Mouse (Mus musculus) A20 (cell line): ENCODE measurements at regions not wholly inside any gene's neighbourhood (a gene's known extent, or its start where the extent isn't known, plus 50 kb on each side); places are given as distances from the start of the nearest gene placed in this dataset.
A peak's percentile ranks its signal among the peaks of the same experiment; 100 is the strongest.

Source experiments
- DNase-seq: peaks from one replicate; pipeline ENCODE4 v3.0.0-alpha.2; 2011; ENCODE audit warnings: low read depth, low spot score

- DNase-seq: no peak
Measured at GRCm38 (mm10) chr2:21129621-21130020, 75.5 kb downstream of the Enkur start.

GRCm38 (mm10) chr2:21126531-21126930 is 78.6 kb downstream of the Enkur start:
- no peak for DNase-seq

- no peak for DNase-seq
Measured at GRCm38 (mm10) chr2:21122421-21122820, 82.7 kb downstream of the Enkur start.

GRCm38 (mm10) chr2:21121663-21122062 is 83.5 kb downstream of the Enkur start:
- DNase-seq: no peak

GRCm38 (mm10) chr2:21116817-21117216 is 88.3 kb downstream of the Enkur start:
- peak; percentile 2 for DNase-seq

- no peak for DNase-seq
Measured at GRCm38 (mm10) chr2:21111527-21111926, 93.6 kb downstream of the Enkur start.

- DNase-seq: no peak
Measured at GRCm38 (mm10) chr2:21100248-21100808, 104.8 kb downstream of the Enkur start.

- no peak for DNase-seq
Measured at GRCm38 (mm10) chr2:21091058-21091971, 113.8 kb downstream of the Enkur start.

GRCm38 (mm10) chr2:21085517-21085916 is 116.8 kb upstream of the Arhgap21 start:
- DNase-seq: no peak

- peak; percentile 11 for DNase-seq
Measured at GRCm38 (mm10) chr2:21067292-21067850, 98.7 kb upstream of the Arhgap21 start.

- DNase-seq: no peak
Measured at GRCm38 (mm10) chr2:21060347-21060650, 91.6 kb upstream of the Arhgap21 start.

GRCm38 (mm10) chr2:21059618-21060346 is 91.1 kb upstream of the Arhgap21 start:
- DNase-seq: no peak

GRCm38 (mm10) chr2:21058940-21059339 is 90.3 kb upstream of the Arhgap21 start:
- no peak for DNase-seq

- no peak for DNase-seq
Measured at GRCm38 (mm10) chr2:21056450-21057210, 87.9 kb upstream of the Arhgap21 start.

- peak; percentile 6 for DNase-seq
Measured at GRCm38 (mm10) chr2:21055416-21055815, 86.7 kb upstream of the Arhgap21 start.

- no peak for DNase-seq
Measured at GRCm38 (mm10) chr2:21054325-21055082, 85.8 kb upstream of the Arhgap21 start.

GRCm38 (mm10) chr2:21053596-21053995 is 84.9 kb upstream of the Arhgap21 start:
- no peak for DNase-seq

- no peak for DNase-seq
Measured at GRCm38 (mm10) chr2:21048996-21049395, 80.3 kb upstream of the Arhgap21 start.

- no peak for DNase-seq
Measured at GRCm38 (mm10) chr2:21048226-21048625, 79.5 kb upstream of the Arhgap21 start.

GRCm38 (mm10) chr2:21046503-21047116 is 77.9 kb upstream of the Arhgap21 start:
- no peak for DNase-seq
